Mouse (Mus musculus) thymus, postnatal 36 days (tissue): ENCODE measurements at regions not wholly inside any gene's neighbourhood (a gene's known extent, or its start where the extent isn't known, plus 50 kb on each side); places are given as distances from the start of the nearest gene placed in this dataset.

Experiments used
- DNase-seq, 2 experiments: peaks; one replicate each; pipeline ENCODE4 v3.0.0; 2022; ENCODE audit warnings: mixed read lengths in 2 of 2

GRCm38 (mm10) chr12:77780885-77781698 is 412.9 kb upstream of the Gm6657 start:
- DNase-seq: peak; percentile 77 to 86

GRCm38 (mm10) chr12:77783909-77784308 is 410.1 kb upstream of the Gm6657 start:
- no peak for DNase-seq

DNA sequence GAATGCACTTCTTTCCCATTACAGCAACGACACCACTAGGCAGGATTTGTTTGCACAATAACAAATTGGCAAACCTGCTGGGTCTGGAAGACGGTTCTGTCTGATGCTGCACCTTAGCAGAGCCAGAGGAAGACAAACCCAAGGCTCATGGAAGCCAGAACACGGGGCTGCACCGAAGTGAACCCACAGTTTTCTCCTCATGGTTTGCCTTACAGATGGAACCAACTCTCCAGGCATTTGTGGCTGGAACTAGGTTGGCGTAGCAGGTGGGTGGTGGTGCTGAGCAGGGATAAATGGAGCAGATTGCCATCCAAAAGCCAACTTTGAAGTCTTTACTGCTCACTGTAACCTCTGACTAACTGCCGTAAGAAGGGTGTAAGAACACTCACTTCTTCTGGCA is 408.4 kb upstream of the Gm6657 start:
- DNase-seq: no peak

DNA sequence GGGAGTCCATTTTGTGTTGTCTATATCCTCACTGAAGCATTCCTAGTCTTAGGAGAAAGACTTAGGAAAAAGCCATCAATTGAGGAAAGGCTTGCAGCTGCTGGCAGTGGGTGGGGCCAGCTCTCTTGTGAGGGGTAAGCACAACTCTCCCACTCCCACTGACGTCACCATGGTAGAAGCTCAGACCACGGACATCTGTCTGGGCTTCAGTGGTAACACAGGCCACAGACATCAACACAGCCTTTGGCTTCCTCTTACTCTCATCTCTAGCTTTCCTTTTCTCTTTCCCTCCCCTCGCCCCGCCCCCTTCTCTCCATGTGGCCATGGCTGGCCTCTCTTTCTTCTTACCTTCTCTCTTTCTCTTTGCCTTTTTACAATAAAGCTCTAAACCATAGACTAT is 407.4 kb upstream of the Gm6657 start:
- DNase-seq: no peak

DNA sequence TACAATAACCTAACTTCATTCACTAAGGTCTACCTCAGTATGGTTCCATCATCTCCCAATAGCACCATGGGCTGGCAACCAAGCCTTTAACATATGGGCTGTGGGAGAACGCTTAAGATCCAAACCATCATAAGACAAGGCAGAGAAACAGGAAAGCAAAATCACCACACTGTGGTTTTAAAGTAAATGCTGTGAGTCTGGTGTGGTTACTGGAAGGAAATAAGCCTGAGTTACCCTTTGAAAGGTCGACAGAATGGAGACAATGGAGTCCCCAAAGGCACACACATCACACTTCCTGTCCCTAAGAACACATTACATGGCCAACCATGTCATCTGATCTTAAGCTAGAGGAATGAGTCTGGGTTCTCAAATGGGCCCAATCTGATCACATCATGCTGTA is 405.8 kb upstream of the Gm6657 start:
- no peak for DNase-seq

GRCm38 (mm10) chr12:77789427-77789826 is 404.6 kb upstream of the Gm6657 start:
- peak; percentile 35 to 60 for DNase-seq

DNA sequence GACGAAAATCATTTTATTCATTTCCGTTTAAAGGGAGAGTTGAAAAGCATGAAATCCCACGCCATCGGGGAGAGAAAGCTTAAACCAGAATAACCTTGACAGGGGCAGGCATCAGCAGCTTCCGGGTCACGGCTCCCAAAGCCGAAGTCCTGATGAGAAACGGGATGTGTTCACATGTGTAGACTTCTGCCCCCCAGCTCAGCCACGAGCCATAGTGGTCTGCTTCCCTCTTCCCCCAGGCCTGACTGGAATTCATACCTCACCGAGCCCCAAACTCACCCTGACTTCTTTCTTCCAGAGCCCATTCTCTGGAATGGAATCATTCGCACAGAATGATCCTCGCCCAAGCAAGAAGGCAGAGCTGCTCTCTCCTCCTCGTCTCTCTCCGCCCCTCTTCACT is 404.2 kb upstream of the Gm6657 start:
- DNase-seq: no peak

DNA sequence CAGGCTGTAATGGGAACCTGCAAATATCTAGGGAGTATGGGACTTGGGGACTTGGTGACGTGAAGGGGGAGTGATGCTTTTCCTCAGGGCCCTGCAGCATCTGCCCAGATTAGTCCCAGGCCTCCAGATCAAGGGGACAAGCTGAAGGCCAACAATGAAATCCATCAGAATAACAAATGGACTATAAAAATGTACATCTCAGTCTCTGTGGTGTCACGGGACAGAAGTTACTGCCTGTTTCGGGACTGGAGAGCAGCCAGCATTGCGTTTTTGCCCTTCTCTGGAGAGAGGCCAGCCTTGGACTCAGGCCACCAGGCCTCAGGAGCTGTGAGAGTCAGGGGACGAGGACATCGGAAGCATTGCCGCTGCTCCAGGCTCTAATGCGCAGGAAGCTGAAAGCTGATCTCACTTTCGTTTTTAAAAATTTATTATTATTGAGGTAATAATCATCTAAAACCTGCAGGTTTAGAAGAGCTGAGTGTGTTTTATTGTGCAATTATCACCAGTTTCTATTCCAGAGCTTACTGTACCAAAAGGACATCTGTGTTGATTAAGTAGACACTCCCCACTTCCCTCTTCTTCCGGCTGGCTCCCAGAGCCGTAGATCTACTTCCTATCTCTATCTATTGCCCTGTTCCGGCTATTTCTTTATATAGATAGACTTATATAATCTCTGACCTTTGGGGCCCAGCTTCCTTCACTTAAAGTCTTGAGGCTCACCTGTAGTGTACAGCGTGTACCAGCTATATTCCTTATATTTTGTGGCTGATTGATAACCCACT is 403.0 kb upstream of the Gm6657 start:
- DNase-seq: no peak

DNA sequence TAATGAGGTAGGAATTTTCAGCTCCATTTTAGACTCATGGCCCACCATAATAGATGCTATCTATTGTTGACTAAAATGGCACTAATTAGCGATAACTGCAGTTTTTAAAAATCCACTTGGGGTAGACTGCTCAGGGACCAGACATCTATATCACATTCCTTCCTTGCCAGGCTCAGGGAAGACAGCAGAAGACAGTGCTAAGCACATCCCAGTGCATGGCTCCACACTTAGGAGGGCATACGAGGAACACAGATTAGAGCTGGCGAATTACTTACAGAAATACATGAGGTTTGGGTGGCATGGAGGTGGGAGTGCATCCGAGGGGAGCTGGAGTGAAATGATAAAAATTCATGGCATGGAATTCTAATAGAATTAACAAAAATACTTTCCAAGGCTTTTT is 395.5 kb upstream of the Gm6657 start:
- no peak for DNase-seq

DNA sequence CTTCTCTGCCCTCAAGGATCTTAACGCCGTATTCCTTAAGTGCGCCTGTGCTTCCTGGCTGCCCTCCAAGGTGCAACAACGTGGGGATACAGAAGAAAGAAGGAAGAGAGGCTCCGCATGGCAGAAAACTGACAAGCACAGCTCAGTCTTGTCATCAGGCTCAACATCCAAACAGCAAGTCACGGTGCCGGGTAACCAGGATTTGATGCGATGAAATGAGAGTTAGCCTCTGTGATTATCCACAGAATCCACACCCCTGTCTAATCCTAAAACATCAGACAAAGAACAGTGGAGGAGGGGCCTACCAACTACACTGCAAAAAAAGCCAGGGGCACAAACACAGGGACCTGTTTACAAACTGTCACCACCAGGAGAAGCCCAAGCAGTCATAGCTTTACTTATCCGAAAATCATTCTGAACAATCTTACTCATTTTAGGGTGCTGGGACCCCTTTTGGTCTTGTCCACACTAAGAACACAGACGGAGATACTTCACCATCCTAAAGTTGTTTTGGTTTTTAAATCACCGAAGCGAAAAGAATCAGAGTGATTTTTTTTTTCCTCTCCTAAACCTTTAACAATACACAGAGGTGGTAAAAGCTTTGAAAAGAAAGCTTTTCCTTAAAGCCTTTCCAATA is 394.8 kb upstream of the Gm6657 start:
- no peak for DNase-seq

DNA sequence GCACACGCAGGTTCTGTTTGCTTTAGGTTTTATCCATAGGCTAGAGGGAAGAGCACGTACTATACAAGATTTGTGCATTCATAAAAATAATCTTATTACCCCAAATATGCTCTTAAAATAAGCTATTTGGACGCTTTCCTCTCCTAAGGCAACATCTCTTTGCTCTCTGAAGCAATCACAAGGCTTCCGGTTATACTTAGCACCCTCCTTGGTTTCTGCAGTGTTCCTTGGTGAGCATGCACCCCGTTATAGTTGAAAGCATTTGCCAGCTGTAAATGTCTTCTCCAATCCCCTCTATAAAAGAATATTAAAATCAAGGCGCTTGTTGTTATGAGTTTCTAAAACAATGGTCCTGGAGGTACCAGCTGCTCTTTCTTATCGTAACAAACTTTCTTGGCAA is 386.4 kb upstream of the Gm6657 start:
- DNase-seq: no peak

- peak; percentile 35 to 40 for DNase-seq
Measured at GRCm38 (mm10) chr12:77811276-77811675, 382.8 kb upstream of the Gm6657 start.

- DNase-seq: no peak
Measured at GRCm38 (mm10) chr12:77819456-77819855, 374.6 kb upstream of the Gm6657 start.

- DNase-seq: no peak
Measured at GRCm38 (mm10) chr12:77823381-77824030, 370.5 kb upstream of the Gm6657 start.

DNA sequence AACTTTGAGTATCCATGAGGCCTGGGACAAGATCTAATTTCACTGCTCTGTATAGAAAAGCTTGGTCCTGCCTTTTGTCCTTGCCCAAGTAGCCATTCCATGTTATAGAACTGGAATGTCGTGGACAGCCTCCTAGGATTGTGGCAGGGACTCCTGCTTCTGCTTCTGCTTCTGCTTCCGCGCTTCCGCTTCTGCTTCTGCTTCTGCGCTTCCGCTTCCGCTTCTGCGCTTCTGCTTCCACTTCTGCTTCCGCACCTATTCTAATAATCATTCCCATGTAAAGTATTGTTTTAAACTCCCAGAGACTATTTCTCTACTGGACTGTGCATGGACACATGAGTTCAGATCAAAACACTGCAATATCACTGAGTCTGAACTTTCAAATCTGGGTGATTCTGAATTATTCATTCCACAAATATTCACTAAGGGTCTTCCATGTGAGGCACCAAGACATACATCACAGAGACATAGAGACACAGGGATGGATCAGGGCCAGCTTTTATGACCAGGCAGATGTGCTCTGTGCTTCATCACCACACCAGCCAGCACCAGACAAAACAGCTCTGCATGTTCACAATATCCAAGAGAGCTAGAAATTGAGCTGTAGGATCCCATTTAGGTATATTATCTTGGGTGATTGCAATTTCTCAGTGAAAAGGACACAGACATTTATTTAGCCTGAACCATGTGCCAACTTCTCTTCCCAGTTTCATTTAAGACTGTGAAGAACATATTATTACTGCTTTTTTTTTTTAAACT is 360.5 kb upstream of the Gm6657 start:
- no peak for DNase-seq

GRCm38 (mm10) chr12:77834891-77835290 is 359.2 kb upstream of the Gm6657 start:
- no peak for DNase-seq

- no peak for DNase-seq
Measured at GRCm38 (mm10) chr12:77836231-77836630, 357.8 kb upstream of the Gm6657 start.

DNA sequence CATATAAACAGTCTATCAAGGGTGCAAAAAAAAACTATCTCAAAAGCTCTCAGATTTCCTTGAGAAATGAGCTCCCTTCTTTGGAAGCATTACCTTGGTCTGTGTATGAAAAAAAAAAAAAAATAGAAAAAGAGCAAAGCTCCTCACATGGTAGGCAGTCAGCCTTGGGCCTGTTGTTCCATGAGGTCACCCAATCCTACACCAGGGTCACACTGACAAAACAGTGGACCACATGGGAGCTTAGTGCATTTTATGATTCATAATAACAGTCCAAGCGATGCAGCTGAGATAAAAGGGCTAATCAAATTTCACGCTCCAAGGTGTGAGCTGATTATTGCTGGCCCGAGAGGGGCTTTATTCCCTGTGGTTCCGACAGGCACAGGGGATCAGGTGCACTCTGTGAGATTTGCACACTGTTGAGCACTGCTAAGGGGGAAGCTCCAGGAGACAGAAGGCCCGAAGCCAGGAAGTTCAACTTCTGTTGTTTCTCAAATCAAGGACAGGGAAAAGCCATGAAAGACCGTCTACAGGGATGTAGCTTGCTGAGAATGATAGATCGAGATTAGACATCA is 352.1 kb upstream of the Gm6657 start:
- DNase-seq: no peak

DNA sequence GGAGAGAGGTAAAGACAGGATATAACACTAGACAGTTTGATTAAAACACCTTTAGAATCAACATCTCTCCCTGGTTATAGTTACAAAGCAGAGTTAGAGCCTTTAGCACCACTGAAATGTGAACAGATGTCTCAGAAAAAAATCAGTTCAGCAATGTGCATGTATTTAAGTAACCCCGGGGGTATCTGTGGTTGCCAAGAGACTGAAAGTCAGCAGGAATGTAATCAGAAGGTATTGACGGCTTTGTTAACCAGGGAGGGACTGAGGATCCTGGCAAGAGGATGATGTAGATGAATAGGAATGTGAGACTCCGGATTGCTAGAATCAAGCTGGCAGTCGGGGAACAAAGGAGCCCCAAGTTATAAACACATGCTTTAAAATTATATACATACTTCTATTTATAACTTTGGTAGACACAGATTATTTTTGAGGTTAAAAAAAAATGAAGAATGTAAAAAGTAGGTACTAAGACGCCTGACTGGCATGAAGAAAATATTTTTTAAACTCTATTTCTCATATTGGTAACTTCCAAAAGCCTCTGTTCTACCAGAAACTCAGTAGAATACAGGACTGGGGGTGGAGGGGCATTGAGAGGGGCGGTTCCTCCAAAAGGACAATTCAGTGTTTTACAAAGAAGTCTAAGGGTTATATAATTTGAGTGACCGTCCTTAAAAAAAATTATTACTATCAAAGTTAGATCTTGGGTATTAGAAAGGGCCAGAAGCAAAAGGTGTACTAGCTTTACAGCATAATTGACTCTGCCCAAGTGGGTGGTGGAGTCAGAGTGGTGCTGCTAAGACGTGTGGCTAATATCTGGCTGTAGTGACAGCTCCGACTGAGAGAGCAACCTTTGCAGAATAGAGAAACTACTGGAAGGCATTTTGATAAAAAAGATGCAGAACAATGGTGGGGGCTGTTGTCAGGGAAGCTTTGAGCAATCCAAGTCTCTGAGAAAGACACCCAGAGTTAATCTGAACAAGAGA is 341.2 kb upstream of the Gm6657 start:
- no peak for DNase-seq

DNA sequence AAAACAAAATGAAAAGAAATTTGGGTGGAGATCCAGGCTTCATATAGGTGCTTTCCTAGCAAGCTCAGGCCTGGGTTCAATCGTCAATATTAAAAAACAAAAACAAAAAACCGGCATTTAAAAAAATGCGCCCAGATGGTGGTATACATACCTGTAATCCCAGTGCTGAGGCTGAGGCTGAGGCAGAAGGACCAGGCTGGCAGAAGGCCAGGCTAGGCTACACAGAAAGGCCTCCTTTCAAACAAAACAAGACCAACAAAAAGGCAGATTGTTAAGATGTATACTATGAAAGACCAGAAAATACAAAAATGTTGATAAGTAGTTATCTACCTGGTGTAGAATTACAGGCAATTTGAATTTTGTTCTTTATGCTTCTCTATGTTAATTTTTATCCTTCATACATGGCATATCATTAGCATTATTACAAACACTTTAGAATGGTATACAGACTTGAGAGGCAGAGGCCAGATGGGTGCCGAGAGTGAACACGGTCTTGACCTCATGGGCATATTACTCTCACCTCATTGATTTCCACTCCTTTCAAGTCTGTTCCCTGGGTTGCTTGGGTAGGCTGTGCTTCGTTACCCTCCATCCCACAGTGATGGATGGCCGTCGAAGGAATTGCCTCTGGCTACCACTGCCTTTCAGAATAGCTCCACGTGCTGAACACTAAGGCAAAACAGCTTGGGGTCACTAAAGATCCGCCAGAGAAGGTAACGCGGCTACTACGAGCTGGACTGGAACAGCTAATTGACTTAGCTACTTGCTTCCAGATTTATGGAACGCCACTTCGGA is 339.6 kb upstream of the Gm6657 start:
- no peak for DNase-seq
